Mouse (Mus musculus) ZHBTc4 (cell line): ENCODE results near the gene Endou.
A peak's percentile ranks its signal among the peaks of the same experiment; 100 is the strongest.

Experiments
- DNase-seq: peaks from one replicate; pipeline ENCODE4 v3.0.0-alpha.2; 2011; ENCODE audit warnings: low read depth, low spot score

Endou gene

GRCm38 (mm10) chr15:97731111-97731510 is at the start of gene Endou:
Gene Endou (minus strand): TSS chr15:97731339.
- DNase-seq: no peak

DNA sequence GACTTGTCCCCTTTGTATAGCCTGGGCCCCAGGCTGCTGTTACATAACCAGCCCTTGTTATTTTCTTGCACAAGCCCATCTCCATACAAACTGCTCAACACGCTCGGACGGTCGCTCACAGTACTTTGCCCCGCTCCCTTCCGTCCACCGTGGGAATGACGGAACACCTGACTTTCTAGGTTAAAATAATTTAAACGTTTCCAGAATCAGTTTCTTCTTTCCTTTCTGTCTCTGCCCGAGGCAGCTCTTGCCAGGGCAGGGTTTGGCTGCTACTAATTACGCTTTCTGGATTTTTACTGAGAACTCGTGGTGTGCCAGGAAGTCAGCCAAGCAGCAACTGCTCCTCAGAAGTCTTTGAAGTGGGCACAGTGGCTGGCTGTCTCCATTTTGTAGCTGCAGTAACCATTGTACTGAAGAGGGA is 49.5 kb upstream of the Endou start:
- DNase-seq: no peak

- no peak for DNase-seq
Measured at GRCm38 (mm10) chr15:97779576-97779975, 48.4 kb upstream of the Endou start.

DNA sequence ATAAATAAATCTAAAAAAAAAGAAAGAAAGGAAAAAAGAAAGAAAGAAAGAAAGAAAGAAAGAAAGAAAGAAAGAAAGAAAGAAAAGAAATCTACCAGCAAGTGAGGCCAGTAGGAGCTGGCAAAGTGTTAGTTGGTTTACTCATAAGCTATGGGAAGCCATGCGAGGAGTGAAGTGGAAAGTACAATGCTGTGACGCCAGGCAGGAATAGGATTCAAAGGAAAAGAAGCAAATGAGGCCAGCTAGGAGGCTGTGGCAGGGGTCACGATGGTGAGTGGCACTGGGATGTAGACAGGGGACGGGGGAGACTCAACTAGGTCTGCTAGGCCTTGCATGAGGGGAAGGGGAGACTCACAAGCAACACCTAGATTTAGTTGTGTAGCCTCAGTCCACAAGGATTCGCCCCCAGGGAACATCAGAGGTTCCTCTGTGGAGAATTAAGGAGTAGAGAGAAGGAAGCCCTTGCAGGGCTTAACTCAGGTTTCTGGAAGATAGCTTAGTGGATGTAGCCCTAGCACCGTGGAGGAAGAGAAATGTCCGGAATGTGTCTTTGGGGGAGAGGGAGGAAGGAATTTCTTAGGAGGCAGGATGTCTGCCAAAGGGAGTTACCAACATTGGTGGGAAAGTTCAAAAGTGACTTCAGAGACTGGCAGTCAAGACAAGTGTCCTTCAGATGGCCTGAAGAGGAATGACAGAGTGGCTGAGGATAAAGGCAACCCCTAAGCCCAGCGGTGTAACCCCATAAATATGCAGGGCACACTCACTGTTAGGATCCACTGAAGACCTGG is 47.4 kb upstream of the Endou start, which contains the start of gene Slc48a1:
TSS of gene Slc48a1 (plus strand) at position 210 of the 788 bp plus-strand sequence.
- no peak for DNase-seq

DNA sequence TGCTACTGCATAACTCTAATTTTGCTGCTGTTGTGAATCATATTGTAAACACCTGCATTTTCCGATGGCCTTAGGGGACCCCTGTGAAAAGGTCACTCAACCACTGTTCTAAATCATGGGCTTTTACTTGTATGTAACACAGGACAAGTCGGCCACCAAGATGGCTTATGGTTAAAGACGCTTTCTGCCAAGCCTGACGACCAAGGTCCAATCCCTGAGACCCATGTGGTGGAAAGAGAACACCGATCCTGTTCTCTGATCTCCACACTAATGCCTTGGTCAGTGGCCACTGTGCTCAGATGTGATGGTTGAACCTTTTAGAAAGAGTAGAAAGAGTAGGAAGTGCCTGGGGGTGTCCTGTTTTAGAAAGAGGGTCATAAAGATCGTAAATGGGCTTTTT is 45.8 kb upstream of the Endou start:
- DNase-seq: no peak

DNA sequence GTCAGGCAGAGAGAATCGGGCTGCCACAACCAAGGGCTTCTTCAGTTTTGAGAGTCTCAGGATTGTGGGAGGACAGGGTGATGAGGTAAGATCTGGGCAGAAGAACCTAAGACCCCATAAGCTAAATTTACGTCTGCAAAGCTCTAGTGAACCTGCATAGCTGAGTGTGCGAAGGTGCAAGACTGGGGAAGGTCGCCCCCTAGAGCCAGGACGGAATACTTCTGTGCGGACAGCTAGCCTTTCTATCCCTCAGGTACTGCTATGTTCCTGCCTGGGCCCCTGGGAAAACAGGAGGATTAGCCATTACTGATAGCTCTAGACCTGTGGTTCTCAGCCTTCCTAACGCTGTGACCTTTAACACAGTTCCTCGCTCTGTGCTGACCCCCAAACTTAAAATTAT is 45.4 kb upstream of the Endou start:
- peak; percentile 73 for DNase-seq

DNA sequence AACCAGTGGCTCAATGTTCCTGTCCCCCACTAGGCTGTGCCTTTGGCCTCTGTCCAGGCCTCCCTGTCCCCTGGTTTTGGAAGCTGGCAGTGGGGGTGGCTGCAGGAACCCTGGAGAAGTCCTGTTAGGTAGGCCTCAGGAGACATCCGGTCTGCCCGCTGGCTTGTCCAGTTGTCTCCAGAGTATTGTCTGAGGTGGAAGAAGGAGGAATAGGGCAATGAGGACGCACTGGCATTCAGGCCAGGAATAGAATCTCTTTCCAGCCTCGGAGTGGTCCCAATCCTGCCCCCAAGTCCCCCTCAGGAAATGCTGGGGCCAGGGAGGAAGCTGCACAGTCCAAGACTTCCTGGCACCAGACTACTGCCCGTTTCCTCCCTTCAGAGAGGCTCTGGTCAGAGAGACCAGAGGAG is 42.8 kb upstream of the Endou start:
- DNase-seq: no peak

DNA sequence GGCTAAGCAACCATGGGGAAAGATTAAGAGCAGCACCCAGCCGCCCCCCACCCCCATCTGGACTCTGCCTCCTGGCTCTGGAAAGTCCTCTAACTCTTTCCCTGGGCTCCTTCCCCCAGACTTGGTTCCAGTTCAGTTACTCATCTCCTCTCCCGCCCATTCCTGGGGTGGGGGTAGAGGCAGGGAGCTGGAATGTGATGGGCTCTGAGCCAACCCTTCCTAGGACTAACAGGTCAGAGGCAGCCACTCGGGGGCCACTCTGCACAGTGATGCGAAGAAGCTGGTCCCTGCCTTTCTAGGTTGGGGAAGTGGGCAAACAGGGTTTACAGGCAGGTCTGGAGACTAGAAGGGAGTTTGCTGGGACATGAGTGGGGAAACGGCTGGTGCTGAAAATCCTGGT is 42.0 kb upstream of the Endou start:
- DNase-seq: peak; percentile 59

DNA sequence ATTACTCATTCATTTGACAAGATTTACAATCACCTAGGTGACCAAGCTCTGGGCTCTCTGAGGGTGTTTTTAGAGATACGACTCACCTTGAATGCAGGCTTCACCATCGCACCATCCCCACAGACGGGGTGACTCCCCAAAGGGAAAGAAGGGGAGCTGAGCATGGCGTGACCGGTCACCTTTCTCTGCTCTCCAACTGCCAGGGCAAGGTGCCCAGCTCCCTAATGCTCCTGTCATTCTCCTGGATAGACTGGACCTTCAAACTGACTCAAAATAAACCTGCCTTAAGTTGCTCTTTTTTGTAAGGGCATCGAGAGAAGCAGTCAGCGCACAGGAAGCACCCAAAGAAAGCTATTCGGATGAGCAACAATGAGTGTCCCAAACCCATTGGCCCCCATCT is 39.1 kb upstream of the Endou start:
- no peak for DNase-seq

DNA sequence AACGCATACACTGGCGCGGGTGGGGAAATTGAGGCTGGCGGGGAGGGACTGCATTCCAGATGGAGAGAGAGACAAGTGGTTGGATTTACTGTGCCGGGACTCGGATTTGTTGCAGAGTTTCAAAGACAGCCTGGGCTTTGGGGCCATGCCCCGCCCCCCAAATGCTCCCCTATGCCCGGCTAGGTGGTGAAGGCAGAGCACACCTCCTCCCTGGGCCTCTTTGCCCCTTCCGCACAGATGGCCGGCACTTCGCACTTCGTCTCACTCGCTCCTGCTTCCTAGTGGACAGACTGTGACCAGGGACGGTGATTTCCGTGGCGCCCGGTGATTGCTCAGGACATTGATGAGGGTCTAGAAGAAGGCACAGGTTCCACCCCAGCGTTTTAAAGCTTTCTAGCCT is 37.1 kb upstream of the Endou start:
- DNase-seq: no peak

DNA sequence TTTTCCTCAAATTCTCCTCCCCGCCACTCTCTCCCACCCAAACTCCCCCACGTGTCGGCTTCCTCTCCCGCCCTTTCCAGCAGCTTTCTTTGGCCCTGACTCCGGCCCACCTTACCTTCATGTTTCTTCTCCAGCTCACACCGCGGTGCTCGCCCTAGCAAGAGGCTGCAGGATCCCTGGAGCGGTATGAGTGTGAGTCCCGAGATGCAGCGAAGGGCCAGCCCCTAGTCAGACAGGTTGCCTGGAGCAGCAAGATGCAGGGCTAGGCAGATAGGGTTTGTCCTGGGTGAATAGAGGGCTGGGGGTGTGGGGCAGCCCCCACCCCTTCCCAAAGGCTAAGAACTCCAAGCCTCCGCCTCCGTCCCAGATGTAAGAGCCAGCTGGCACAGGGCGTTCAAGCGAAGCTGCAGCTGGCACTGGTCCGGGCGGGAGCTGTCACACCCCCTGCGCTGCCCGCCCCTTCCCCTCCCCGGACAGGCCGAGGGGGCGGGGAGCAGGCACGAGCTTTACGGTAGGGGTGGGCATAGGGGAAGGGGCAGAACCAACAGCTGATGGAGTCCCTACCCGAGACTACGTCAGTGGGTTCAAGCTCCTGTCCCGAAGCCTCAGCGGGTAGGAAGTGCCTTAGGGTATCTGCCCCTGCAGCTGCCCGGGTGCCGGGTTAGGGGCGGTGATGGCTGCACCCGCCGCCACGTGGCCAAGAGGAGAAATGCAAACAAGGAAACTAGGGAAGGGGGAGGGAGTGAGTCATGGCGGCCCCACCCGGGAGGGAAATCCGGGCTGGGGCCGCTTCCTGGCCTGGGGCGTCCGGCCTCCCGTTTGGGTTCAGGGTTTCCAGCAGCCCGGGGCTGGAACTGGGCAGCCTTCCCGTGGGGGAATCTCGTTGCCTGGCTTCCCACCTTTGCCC is 36.4 kb upstream of the Endou start, which contains the start of gene Rapgef3:
TSS of gene Rapgef3 (minus strand) at position 693 of the 907 bp plus-strand sequence.
- DNase-seq: peak; percentile 88

DNA sequence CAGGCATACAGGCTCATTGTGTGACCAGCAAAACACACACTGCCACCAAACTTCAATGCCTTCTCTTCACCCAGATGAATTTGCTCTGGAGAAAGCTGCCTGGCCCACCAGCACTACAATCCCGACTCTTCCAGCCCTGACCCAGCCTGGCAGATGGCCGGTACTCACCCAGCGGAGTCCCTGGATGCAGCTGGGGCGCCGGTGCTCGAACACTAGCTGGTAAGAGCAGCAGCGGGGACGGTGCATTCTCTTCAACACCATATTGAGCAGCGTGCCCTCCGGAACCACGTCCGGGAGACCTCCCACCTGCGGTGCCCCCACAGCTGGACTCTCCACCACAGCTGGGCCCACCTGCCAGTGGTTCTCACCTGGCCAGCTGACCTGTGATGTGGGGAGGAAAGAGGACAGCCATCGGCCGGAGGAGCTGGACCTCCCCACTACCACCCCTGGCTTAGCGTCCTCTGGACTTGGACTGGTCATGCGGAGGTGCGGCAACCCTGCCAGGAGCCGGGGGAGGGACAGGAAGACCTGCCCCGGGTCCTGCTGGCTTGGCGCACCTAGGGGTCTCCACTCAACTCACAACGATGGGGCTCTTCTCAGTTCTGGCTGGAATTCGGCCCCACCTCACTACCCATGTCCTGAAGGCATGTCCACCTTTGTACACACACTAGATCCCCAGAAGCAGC is 35.6 kb upstream of the Endou start:
- DNase-seq: no peak

DNA sequence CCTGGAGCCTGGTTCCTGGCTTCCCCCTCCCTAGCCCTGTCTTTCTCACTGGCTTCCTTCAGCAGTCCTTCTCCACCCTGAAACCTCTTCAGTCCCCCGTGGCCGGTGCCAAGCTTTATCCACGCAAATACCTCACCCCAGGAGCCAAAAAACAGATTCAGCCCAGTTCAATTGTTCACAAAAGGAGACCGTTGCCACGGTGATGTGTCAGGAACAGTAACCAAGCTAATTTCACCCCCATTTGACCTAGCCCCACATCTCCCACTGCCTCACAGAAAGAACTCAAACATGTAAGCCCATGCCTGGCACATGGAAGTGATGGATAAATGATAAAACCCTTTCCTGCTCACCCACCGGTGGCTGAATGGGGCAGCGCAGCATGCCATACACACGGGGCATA is 35.1 kb upstream of the Endou start:
- no peak for DNase-seq

DNA sequence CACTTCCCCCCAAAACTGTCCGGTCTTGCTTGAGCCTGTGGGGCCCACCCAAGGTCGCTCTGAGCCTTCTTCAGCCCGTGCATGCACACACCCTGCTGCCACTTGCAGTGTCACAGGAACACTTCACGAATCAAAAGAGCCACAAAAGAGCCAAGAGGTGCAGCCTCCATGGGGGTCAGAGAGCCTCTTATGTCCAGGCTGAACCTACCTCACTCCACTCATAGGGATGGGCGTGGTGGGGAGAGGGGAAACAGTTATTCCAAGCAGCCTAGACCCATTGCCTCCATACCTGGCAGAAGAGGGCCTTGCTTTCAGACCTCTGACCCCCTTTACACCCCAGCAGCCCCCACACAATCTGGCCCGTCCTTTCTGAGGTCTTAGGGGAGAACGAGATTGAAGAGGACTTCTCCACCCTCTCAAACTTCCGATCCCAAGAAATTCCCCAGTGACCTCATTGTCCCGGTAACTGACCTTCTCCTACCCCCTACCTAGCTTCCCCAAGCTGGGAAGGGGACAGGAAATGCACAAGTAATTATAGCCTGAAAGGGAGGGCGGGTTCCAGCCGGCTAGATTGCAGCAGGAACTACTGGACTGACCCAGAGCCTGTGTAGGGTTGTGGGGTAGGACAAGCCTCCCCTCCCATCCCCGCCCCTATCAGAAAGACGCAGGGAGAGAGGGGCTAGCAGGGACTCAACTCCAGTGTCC is 34.1 kb upstream of the Endou start:
- peak; percentile 75 for DNase-seq

DNA sequence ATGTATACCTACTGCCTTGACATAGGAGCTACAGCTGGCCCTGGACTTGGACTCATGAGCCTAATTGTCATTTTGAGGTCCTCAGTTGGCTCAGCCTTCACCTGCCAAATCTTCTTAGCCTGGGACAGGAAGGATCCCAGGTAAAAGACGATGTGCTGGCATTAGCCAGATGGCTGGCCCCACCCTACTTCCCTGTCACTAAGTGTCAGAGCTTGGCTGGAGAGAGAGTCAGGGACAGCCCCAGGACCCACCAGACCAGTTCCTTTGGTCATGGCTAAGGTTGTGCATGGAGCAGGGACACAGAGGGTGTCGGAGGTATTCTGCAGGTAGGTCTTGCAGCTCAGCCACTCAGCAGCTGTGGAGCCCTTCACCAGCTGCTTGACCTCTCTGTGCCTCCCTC is 33.4 kb upstream of the Endou start:
- no peak for DNase-seq

- DNase-seq: no peak
Measured at GRCm38 (mm10) chr15:97763256-97764049, 32.3 kb upstream of the Endou start.

GRCm38 (mm10) chr15:97762733-97763132 is 31.6 kb upstream of the Endou start:
- peak; percentile 66 for DNase-seq

- peak; percentile 59 for DNase-seq
Measured at GRCm38 (mm10) chr15:97761438-97761837, 30.3 kb upstream of the Endou start.

- DNase-seq: no peak
Measured at GRCm38 (mm10) chr15:97760952-97761351, 29.8 kb upstream of the Endou start.

DNA sequence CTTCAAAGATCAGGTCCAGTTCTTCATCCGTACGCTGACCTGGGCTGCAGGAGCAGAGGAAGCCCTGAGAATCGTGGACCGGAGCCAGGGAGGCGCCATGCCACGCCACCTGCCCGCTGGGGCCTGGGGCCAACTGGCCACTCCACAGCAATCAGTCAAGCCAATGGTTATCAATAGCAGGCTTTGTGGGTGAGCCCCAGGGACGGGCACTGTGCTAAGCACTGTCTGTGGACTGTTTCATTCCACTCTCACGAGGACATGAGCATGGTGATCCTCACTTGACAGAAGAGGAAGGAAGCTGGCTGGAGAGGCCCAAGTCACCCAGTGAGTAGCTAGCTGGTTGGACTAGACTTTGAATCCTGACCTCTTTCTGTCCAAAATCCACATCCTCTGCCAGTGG is 28.9 kb upstream of the Endou start:
- no peak for DNase-seq
